Mouse (Mus musculus) R1 (cell line): ENCODE data around the gene Atp8b4.
A peak's percentile ranks its signal among the peaks of the same experiment; 100 is the strongest.

Source experiments
- DNase-seq: peaks from one replicate; pipeline ENCODE4 v3.0.0-alpha.2; 2018; ENCODE audit warnings: low read depth, low spot score

The Atp8b4 gene

GRCm38 (mm10) chr2:126500521-126500920 is at the start of gene Atp8b4:
Atp8b4 (minus strand) TSS chr2:126500674.
- DNase-seq = no peak

GRCm38 (mm10) chr2:126549681-126550080 is 49.2 kb upstream of the Atp8b4 start:
- DNase-seq = no peak

- no peak for DNase-seq
Observed at GRCm38 (mm10) chr2:126546392-126546791, 45.9 kb upstream of the Atp8b4 start.

GRCm38 (mm10) chr2:126545297-126545696 is 44.8 kb upstream of the Atp8b4 start:
- no peak for DNase-seq

GRCm38 (mm10) chr2:126542211-126542610 is 41.7 kb upstream of the Atp8b4 start:
- no peak for DNase-seq

GRCm38 (mm10) chr2:126540390-126540925 is 40.0 kb upstream of the Atp8b4 start:
- DNase-seq = no peak

GRCm38 (mm10) chr2:126537654-126538053 is 37.2 kb upstream of the Atp8b4 start:
- DNase-seq = no peak

GRCm38 (mm10) chr2:126530581-126530980 is 30.1 kb upstream of the Atp8b4 start:
- no peak for DNase-seq

- DNase-seq = no peak
Observed at GRCm38 (mm10) chr2:126527461-126527860, 27.0 kb upstream of the Atp8b4 start.

- DNase-seq = no peak
Observed at GRCm38 (mm10) chr2:126524271-126524670, 23.8 kb upstream of the Atp8b4 start.

GRCm38 (mm10) chr2:126523101-126523745 is 22.7 kb upstream of the Atp8b4 start:
- DNase-seq = peak; percentile 91

- peak; percentile 44 for DNase-seq
Observed at GRCm38 (mm10) chr2:126522056-126522455, 21.6 kb upstream of the Atp8b4 start.

- no peak for DNase-seq
Observed at GRCm38 (mm10) chr2:126521471-126521870, 21.0 kb upstream of the Atp8b4 start.

GRCm38 (mm10) chr2:126520828-126521227 is 20.4 kb upstream of the Atp8b4 start:
- DNase-seq = peak; percentile 75

GRCm38 (mm10) chr2:126519872-126520581 is 19.6 kb upstream of the Atp8b4 start:
- no peak for DNase-seq

- no peak for DNase-seq
Observed at GRCm38 (mm10) chr2:126515069-126515826, 14.8 kb upstream of the Atp8b4 start.

- no peak for DNase-seq
Observed at GRCm38 (mm10) chr2:126508228-126508627, 7.8 kb upstream of the Atp8b4 start.

GRCm38 (mm10) chr2:126507477-126507876 is 7.0 kb upstream of the Atp8b4 start:
- DNase-seq = no peak

GRCm38 (mm10) chr2:126505156-126505555 is 4.7 kb upstream of the Atp8b4 start:
- no peak for DNase-seq

GRCm38 (mm10) chr2:126499730-126500129 is 744 bp downstream of the Atp8b4 start:
- no peak for DNase-seq

GRCm38 (mm10) chr2:126498761-126499452 is 1.6 kb downstream of the Atp8b4 start:
- no peak for DNase-seq

GRCm38 (mm10) chr2:126496838-126497237 is 3.6 kb downstream of the Atp8b4 start:
- no peak for DNase-seq
